ENCODE assay signal across 19 mouse cellular contexts in the genomic region with DNA sequence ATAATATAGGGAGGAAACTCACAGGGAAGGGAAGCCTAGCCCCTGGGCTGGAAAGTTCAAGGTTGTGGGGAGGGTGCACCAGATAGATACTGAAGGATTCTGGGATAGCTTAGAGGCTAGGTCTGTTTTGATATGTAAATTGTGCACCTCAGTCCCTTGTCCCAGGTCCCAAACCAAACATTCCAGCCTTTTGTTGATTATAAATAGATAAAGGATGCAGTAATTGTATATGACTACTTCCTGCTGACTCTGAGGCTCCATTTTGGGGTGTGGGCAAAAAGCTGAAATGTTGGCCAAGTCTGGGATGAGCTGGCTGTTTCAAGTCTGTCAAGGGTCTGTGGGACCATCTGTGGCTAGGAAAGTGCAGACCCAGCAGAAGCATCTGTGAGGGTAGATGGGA. TPM values are rescaled to one million over a fixed set of nuclear protein-coding genes. Genes with fewer than 3 reads are reported as not detected.
"Had no signal": no experiment of that assay in that cellular context is flagged by ENCODE, and none has a peak within 500 bp of the region (broad histone marks: within the 10 kb centered on the region; RNA-seq: fewer than 3 reads in every experiment).

No protein-coding gene starts in this region.

- H3K27ac ChIP-seq: midbrain, embryonic 10.5 days; midbrain, embryonic 12.5 days; neural tube, embryonic 13.5 days; neural tube, embryonic 15.5 days had no signal

- DNase-seq: lung, adult 18-20 months; lung, embryonic 14.5 days; lung, postnatal 10 days; lung, postnatal 4 days; midbrain, embryonic 14.5 days; retina, postnatal 1 day; right cerebral cortex, adult 18-20 months; right cerebral cortex, postnatal 25 days; right cerebral cortex, postnatal 4 days; spleen, adult 18-20 months; thymus, adult 18-20 months; thymus, postnatal 14 days had no signal

- H3K27me3 ChIP-seq: midbrain, embryonic 12.5 days; neural tube, embryonic 13.5 days; neural tube, embryonic 15.5 days had no signal

- H3K9me3 ChIP-seq: midbrain, embryonic 12.5 days; neural tube, embryonic 13.5 days; neural tube, embryonic 15.5 days had no signal

- H3K36me3 ChIP-seq: midbrain, embryonic 10.5 days; midbrain, embryonic 12.5 days; neural tube, embryonic 13.5 days; neural tube, embryonic 15.5 days had no signal

- H3K9ac ChIP-seq: lung, embryonic 14.5 days; midbrain, embryonic 12.5 days; neural tube, embryonic 13.5 days; neural tube, embryonic 15.5 days had no signal

- ATAC-seq: midbrain, embryonic 16.5 days had no signal

- H3K4me3 ChIP-seq: midbrain, embryonic 10.5 days; midbrain, embryonic 12.5 days; myocyte; neural tube, embryonic 13.5 days; neural tube, embryonic 15.5 days had no signal

- H3K4me2 ChIP-seq: lung, embryonic 14.5 days; midbrain, embryonic 12.5 days; neural tube, embryonic 13.5 days; neural tube, embryonic 15.5 days had no signal

RNA-seq across cellular contexts. Expression of a gene that starts 9.4 kb away (rescaled TPM):
- total RNA-seq: megakaryocyte-erythroid progenitor cell, adult 5-6 weeks had no signal
